Mouse (Mus musculus) embryonic facial prominence, embryonic 14.5 days (tissue): ENCODE data around the gene Ppm1j. TPM values are rescaled to one million over a fixed set of nuclear protein-coding genes. Genes with fewer than 3 reads are reported as not detected.
"Not testable (repeated sequence)": the region's sequence is repeated elsewhere in the genome, so short reads cannot be mapped to it uniquely, and the experiment has no call there.

Experiments
- ATAC-seq: fragments of 200-750 bp; cut with Nextera tagmentation; 2 replicates; pipeline ENCODE4 v1.8.0; 2017; ENCODE audit warnings: low read depth, moderate number of reproducible peaks, moderate TSS enrichment
- DNase-seq: peaks from one replicate; pipeline ENCODE4 v3.0.0-alpha.2; 2015; ENCODE audit warnings: low spot score
- H3K27ac ChIP-seq: fragments of 300-500 bp; sonication (generic); replicated peaks from 2 replicates; pipeline ENCODE4 v1.5.1; 2014; ENCODE audit warnings: low read depth, mild to moderate bottlenecking, low read length, moderate library complexity
- H3K27me3 ChIP-seq: fragments of 300-500 bp; sonication (generic); replicated peaks from 2 replicates; pipeline ENCODE4 v1.6.1; 2014; ENCODE audit warnings: low read length; ENCODE audit not compliant: control insufficient read depth, insufficient read depth
- H3K36me3 ChIP-seq: fragments of 300-500 bp; sonication (generic); 2 replicates; pipeline ENCODE4 v1.6.1; 2014; ENCODE audit warnings: low read length, mixed read lengths; ENCODE audit not compliant: control insufficient read depth, insufficient read depth
- H3K4me1 ChIP-seq: fragments of 300-500 bp; sonication (generic); 2 replicates; pipeline ENCODE4 v1.6.1; 2014; ENCODE audit warnings: antibody characterized with exemption, low read length; ENCODE audit not compliant: control insufficient read depth, insufficient read depth
- H3K4me2 ChIP-seq: fragments of 300-500 bp; sonication (generic); 2 replicates; pipeline ENCODE4 v1.6.1; 2014; ENCODE audit warnings: low read depth, mild to moderate bottlenecking, low read length, moderate library complexity, mixed read lengths
- H3K4me3 ChIP-seq: fragments of 300-500 bp; sonication (generic); 2 replicates; pipeline ENCODE4 v1.5.1; 2014; ENCODE audit warnings: low read depth, mild to moderate bottlenecking, low read length
- H3K9ac ChIP-seq: fragments of 300-500 bp; sonication (generic); 2 replicates; pipeline ENCODE4 v1.6.1; 2014; ENCODE audit warnings: low read depth, mild to moderate bottlenecking, low read length, moderate library complexity, mixed read lengths
- H3K9me3 ChIP-seq: fragments of 300-500 bp; sonication (generic); 2 replicates; pipeline ENCODE4 v1.6.1; 2016; ENCODE audit warnings: low read length; ENCODE audit not compliant: control insufficient read depth
- WGBS: fragments of 180-500 bp; shearing (Covaris S2); extraction: QIAGEN DNeasy Blood & Tissue Kit; methylation state at CpG from one replicate; pipeline ENCODE4 v1.1.7; 2014; 5-methylcytosine and 5-hydroxymethylcytosine counted together
- polyA plus RNA-seq: library from polyadenylated mRNA; unstranded; fragments of >200 nt; fragmentation: Nextera tagmentation; extraction: Ambion mirVana; gene quantifications from 2 replicates; pipeline ENCODE4 v1.2.1, GENCODE M21; 2014

The Ppm1j gene
- polyA plus RNA-seq, 1 experiment from 2014 or later: 3.4 TPM

DNA sequence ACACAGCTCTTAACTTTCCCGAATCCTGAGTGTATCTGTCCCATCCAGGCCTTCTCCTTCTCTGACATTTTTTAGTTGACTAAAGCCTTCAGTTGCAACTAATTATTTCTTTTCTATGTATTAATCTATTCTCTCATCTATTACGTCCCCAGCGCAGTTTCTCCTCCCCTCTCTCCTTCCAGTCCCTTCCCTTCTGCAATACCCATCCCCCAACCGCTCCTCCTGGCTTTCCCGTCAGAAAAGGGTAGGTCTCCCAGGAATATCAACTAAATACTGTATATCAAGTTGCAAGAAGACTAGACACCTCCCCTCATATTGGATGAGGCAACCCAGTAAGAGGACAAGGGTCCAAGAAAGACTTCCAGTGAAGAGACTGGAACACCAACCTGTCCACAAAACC, 22.0 kb upstream of the Ppm1j start:
- no peaks in the 10 kb centered on the region for H3K9me3 ChIP-seq
- DNase-seq (no peak), ATAC-seq (no peak)
- no peak overlapping the region for H3K27ac ChIP-seq
- 0 out of 2 replicates have a peak, but pooled peaks cover 3% of the 10 kb centered on the region for H3K27me3 ChIP-seq
- peaks cover 8% of the 10 kb centered on the region; the same call in 1 of the 2 replicates for H3K4me1 ChIP-seq
- H3K4me3 ChIP-seq: peak overlapping the region; percentile 33
- H3K36me3 ChIP-seq: no peaks in the 10 kb centered on the region
- 11% methylated on average over 5 of the region's 5 CpGs for WGBS
- peak overlapping the region; percentile 69 for H3K4me2 ChIP-seq
- H3K9ac ChIP-seq: peak overlapping the region; percentile 62

DNA sequence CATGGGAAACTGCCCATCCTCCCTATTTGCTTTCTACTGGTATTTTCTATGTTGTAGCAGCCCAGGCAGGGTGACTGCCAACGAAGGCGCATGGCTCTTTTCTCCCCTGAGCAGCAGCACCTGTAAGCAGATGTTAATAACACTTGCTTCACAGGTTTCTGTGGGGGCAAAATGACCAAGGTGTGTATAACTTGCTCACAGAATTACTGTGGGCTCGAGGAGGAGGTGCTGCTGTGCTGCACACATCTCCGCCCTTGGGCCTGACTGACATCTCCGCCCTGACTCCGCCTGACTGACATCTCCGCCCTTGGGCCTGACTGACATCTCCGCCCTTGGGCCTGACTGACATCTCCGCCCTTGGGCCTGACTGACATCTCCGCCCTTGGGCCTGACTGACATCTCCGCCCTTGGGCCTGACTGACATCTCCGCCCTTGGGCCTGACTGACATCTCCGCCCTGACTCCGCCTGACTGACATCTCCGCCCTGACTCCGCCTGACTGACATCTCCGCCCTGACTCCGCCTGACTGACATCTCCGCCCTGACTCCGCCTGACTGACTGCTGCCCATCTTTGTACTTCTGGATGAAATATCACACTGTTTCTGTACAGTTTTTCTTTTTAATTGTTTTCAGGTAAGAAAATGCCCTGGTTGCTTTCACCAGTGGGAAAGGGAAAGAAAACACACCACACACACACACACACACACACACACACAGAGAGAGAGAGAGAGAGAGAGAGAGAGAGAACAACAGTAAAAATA, 18.6 kb upstream of the Ppm1j start:
- H3K36me3 ChIP-seq, H3K4me2 ChIP-seq, H3K4me1 ChIP-seq, ATAC-seq, H3K9me3 ChIP-seq, H3K4me3 ChIP-seq, H3K27ac ChIP-seq, DNase-seq, H3K9ac ChIP-seq, H3K27me3 ChIP-seq: not testable (repeated sequence)
- 31% methylated on average over 19 of the region's 20 CpGs for WGBS

DNA sequence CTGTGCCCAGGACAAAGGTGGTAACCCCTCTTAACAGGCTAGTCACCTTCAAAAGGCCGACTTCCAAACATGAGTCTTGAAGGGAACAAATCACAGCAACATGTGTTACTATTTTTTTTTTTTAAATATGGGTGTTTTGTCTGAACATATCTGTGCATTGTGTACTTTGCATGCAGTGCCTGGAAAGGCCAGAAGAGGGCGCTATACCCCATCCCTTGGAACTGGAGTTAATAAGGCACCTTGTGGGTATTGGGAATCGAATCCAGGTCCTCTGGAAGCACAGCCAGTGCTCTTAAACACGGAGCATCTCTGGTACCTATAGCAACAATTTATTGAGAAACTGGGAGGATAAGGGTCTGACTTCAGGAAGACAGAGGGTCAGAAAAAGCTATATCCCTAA, 15.8 kb upstream of the Ppm1j start:
- Histone ChIP-seq H3K9ac (no peak overlapping the region), H3K36me3 (no peaks in the 10 kb centered on the region), H3K4me1 (no peaks in the 10 kb centered on the region), H3K27ac (no peak overlapping the region), H3K27me3 (no peaks in the 10 kb centered on the region), H3K4me2 (no peak overlapping the region), H3K4me3 (no peak overlapping the region), H3K9me3 (no peaks in the 10 kb centered on the region)
- DNase-seq: no peak
- ATAC-seq: no peak
- WGBS: 28% methylated on average over 4 of the region's 4 CpGs

DNA sequence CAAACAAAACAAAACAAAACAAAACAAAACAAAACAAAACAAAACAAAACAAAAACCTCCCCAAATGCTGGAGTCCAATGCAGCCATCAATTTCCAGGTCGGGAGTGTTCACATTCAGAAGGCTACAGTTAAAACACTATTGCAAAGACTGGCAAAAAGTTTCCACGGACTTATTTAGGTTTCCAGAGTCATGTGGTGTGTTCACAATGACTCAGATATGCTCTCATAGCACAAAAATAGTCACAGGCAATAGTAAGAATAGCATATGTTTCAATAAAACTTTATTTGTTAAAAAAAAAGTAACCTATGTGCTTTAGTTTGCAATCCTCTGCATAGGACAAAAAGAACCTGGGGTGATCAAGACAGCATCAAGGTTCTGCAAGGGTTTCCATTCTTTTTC, 13.7 kb upstream of the Ppm1j start:
- Histone ChIP-seq H3K27me3 (no peaks in the 10 kb centered on the region), H3K36me3 (no peaks in the 10 kb centered on the region), H3K4me2 (no peak overlapping the region), H3K9me3 (no peaks in the 10 kb centered on the region), H3K27ac (no peak overlapping the region), H3K9ac (no peak overlapping the region), H3K4me1 (peaks cover 4% of the 10 kb centered on the region; the same call in 1 of the 2 replicates), H3K4me3 (no peak overlapping the region)
- 61% methylated on average over 2 of the region's 2 CpGs for WGBS
- DNase-seq (no peak), ATAC-seq (no peak)

DNA sequence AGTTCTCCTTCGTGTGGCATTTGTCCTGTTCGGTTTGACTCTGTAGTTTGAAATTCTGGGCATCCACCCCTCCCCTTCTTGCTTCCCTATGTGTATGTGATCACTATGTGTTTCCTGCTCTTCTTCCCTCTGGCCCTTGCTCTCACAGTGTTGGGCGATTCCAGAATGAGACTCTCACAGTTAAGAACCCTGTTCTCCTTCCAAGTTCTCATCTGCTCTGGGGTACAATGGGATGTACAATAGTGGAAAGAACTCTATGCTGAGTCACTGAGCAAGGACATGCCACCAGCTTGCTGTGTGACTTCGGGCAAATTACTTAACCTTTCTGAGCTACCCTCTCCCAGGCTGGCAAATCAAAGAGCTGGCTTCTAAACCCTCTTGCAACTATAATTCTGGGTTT, 13.1 kb upstream of the Ppm1j start:
- ATAC-seq (no peak), DNase-seq (no peak)
- Histone ChIP-seq H3K4me2 (no peak overlapping the region), H3K9me3 (no peaks in the 10 kb centered on the region), H3K9ac (no peak overlapping the region), H3K27ac (no peak overlapping the region), H3K27me3 (no peaks in the 10 kb centered on the region), H3K36me3 (no peaks in the 10 kb centered on the region), H3K4me3 (no peak overlapping the region), H3K4me1 (peaks cover 4% of the 10 kb centered on the region; the same call in 1 of the 2 replicates)
- 74% methylated on average over 4 of the region's 4 CpGs for WGBS

DNA sequence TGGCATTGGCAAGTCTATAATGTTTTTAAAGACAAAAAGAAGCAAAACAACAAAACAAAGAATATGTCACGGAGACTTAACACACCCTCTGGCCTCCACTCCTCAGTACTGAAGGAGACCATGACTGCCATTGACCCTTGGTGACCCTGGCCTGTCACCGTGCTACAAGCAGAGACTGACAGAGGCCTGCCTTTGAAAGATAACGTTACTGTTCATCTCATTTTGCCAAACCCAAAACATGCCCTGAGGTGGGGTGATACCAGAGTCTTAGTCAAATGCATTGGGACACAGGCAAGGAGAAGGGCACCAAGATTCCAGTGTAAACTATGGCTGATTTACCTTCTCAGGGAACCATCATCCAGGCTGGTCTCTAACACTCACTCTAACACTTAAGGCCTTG, 11.7 kb upstream of the Ppm1j start:
- no peaks in the 10 kb centered on the region for H3K27me3 ChIP-seq
- 50% methylated on average over 3 of the region's 3 CpGs for WGBS
- no peaks in the 10 kb centered on the region for H3K36me3 ChIP-seq
- H3K4me1 ChIP-seq: peaks cover 4% of the 10 kb centered on the region; the same call in 1 of the 2 replicates
- H3K9ac ChIP-seq: no peak overlapping the region
- H3K27ac ChIP-seq: no peak overlapping the region
- no peak for DNase-seq
- H3K4me2 ChIP-seq: no peak overlapping the region
- ATAC-seq: no peak
- no peak overlapping the region for H3K4me3 ChIP-seq
- no peaks in the 10 kb centered on the region for H3K9me3 ChIP-seq

DNA sequence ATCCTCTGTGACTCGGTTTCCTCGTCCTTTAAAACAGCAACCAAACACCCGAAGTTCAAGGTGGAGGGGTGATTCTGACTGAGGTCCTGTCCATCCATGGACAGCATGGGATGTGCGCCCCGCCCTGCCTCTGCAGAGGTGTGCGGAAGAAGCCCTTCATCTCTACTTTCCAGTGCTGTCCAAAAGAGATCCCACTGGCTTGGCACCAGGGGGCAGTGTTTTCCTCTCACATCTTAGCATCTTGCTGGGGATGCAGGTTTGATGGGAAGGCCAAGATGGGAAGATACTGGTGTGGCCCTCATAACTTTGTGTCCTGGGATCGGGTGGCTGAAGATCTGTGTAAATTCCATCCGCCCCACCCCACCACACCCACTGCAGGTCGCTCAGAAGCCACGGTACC, 10.8 kb upstream of the Ppm1j start:
- Histone ChIP-seq H3K9me3 (no peaks in the 10 kb centered on the region), H3K27ac (no peak overlapping the region), H3K4me1 (peaks cover 4% of the 10 kb centered on the region; the same call in 1 of the 2 replicates), H3K9ac (no peak overlapping the region), H3K36me3 (no peaks in the 10 kb centered on the region), H3K4me3 (no peak overlapping the region), H3K27me3 (no peaks in the 10 kb centered on the region; the same call in 1 of the 2 replicates), H3K4me2 (no peak overlapping the region)
- DNase-seq (no peak), ATAC-seq (no peak)
- WGBS: 61% methylated on average over 10 of the region's 10 CpGs

DNA sequence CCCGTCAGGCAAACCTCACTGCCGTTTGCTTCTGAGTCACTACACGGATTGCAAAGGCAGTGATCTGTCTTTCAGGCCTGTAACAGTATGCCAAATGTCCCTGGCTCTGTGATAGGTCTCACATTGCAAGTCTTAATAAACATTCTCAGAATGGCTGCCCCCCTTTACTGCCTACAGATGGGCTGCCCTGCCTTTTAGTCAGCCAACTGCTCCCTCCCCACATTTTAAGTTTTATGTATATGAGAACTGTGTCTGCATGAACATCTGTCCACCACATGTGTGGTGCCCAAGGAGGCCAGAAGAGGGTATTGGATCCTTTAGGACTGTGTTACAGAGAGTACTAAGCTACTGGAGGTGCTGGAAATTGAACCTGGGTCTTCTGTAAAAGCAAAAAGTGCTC, 9.9 kb upstream of the Ppm1j start:
- ATAC-seq (peak; percentile 66), DNase-seq (peak; percentile 65)
- Histone ChIP-seq H3K9ac (no peak overlapping the region), H3K36me3 (no peaks in the 10 kb centered on the region), H3K9me3 (no peaks in the 10 kb centered on the region), H3K4me2 (no peak overlapping the region), H3K27me3 (peaks cover 3% of the 10 kb centered on the region), H3K27ac (no peak overlapping the region), H3K4me1 (peaks cover 4% of the 10 kb centered on the region; the same call in 1 of the 2 replicates), H3K4me3 (no peak overlapping the region)
- WGBS: 30% methylated on average over 3 of the region's 3 CpGs

DNA sequence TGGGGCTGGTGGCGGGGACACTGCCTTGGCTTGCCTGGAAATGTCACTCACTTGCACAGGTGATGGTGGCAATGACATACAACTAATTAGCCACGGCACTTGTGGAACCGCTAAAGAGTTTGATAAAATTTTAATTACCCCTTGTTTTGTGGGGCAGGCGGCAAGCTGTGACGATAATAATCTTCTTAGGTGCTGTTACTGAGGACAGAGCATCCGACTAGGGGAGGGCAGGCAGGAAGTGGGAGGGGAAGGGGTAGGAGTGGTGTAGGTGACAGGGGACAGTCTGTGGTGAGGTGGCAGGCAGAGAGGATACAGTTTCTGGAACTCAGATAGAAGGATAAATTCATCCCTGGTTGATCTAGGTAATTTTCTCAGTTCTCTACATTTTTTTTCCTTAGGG, 9.4 kb upstream of the Ppm1j start:
- no peak overlapping the region for H3K4me2 ChIP-seq
- no peaks in the 10 kb centered on the region for H3K36me3 ChIP-seq
- H3K27me3 ChIP-seq: peaks cover 9% of the 10 kb centered on the region
- no peaks in the 10 kb centered on the region for H3K9me3 ChIP-seq
- ATAC-seq: no peak
- 50% methylated on average over 6 of the region's 6 CpGs for whole genome bisulfite sequencing
- no peak overlapping the region for H3K4me3 ChIP-seq
- peaks cover 4% of the 10 kb centered on the region; the same call in 1 of the 2 replicates for H3K4me1 ChIP-seq
- DNase-seq: no peak
- H3K27ac ChIP-seq: no peak overlapping the region
- H3K9ac ChIP-seq: no peak overlapping the region
